30 mouse cellular contexts compared by ENCODE assay signal in genomic region chr5:69040045-69040444, GRCm38 (mm10).
DNase-seq lines count a peak whose midpoint lies in the region; ATAC-seq and TF ChIP-seq lines count a peak whose summit lies in the region.
"Had no signal": no experiment of that assay in that cellular context is flagged by ENCODE, and none has a peak within 500 bp of the region (broad histone marks: within the 10 kb centered on the region; RNA-seq: fewer than 3 reads in every experiment).

No protein-coding gene starts in this region.

- H3K9ac ChIP-seq in forebrain, embryonic 13.5 days: no peak overlapping the region
- H3K9ac ChIP-seq in forebrain, embryonic 16.5 days (replicated peaks; ENCODE audit: low read depth, low read length): no peak overlapping the region
- no peak overlapping the region for H3K9ac ChIP-seq in hindbrain, embryonic 14.5 days
- H3K9ac ChIP-seq in hindbrain, embryonic 11.5 days (ENCODE audit: low read depth, low read length): no peak overlapping the region
- H3K9ac ChIP-seq in midbrain, embryonic 14.5 days (replicated peaks; ENCODE audit: low read length): no peak overlapping the region
- no peak overlapping the region for H3K9ac ChIP-seq in midbrain, embryonic 16.5 days (ENCODE audit: low read depth, low read length)
- no peak overlapping the region for H3K9ac ChIP-seq in hindbrain, postnatal 0 days (replicated peaks; ENCODE audit: low read length)
- H3K9ac ChIP-seq in heart, adult 2 months (ENCODE audit: low read depth, low read length): no peak overlapping the region
- H3K9ac ChIP-seq: embryonic facial prominence, embryonic 13.5 days; heart, embryonic 12.5 days; heart, embryonic 15.5 days; hindbrain, embryonic 15.5 days had no signal

- 0 out of 2 replicates have a peak, but pooled peaks cover 7% of the 10 kb centered on the region for H3K4me1 ChIP-seq in forebrain, embryonic 13.5 days
- no peaks in the 10 kb centered on the region for H3K4me1 ChIP-seq in forebrain, embryonic 16.5 days (replicated peaks; ENCODE audit: control insufficient read depth, insufficient read depth, low read length)
- H3K4me1 ChIP-seq in hindbrain, embryonic 14.5 days (replicated peaks; ENCODE audit: control insufficient read depth, insufficient read depth, low read length): no peaks in the 10 kb centered on the region
- H3K4me1 ChIP-seq in hindbrain, embryonic 11.5 days (replicated peaks; ENCODE audit: control insufficient read depth, insufficient read depth, low read length): no peaks in the 10 kb centered on the region
- no peaks in the 10 kb centered on the region for H3K4me1 ChIP-seq in midbrain, embryonic 14.5 days (ENCODE audit: control insufficient read depth, insufficient read depth, low read length)
- no peaks in the 10 kb centered on the region for H3K4me1 ChIP-seq in midbrain, embryonic 16.5 days (ENCODE audit: control insufficient read depth, insufficient read depth, low read length)
- H3K4me1 ChIP-seq in hindbrain, postnatal 0 days (ENCODE audit: insufficient read depth, low read length): no peaks in the 10 kb centered on the region
- no peaks in the 10 kb centered on the region for H3K4me1 ChIP-seq in heart, adult 2 months (ENCODE audit: control insufficient read depth, insufficient read depth, low read length)
- H3K4me1 ChIP-seq: embryonic facial prominence, embryonic 10.5 days; embryonic facial prominence, embryonic 13.5 days; heart, embryonic 12.5 days; heart, embryonic 15.5 days; hindbrain, embryonic 15.5 days had no signal

- TF ChIP-seq CTCF in hindbrain, postnatal 0 days (IDR thresholded peaks at IDR 0.05; ENCODE audit: low read depth): no peak
- TF ChIP-seq CTCF in heart, adult 2 months (IDR thresholded peaks at IDR 0.05): no peak

- no peak overlapping the region for H3K27ac ChIP-seq in forebrain, embryonic 13.5 days
- H3K27ac ChIP-seq in forebrain, embryonic 16.5 days (ENCODE audit: low read length): no peak overlapping the region
- no peak overlapping the region for H3K27ac ChIP-seq in hindbrain, embryonic 14.5 days
- H3K27ac ChIP-seq in hindbrain, embryonic 11.5 days (ENCODE audit: low read depth, low read length): no peak overlapping the region
- no peak overlapping the region for H3K27ac ChIP-seq in midbrain, embryonic 14.5 days (replicated peaks; ENCODE audit: low read depth, low read length)
- H3K27ac ChIP-seq in midbrain, embryonic 16.5 days (ENCODE audit: low read length): no peak overlapping the region
- no peak overlapping the region for H3K27ac ChIP-seq in hindbrain, postnatal 0 days
- no peak overlapping the region for H3K27ac ChIP-seq in heart, adult 2 months
- H3K27ac ChIP-seq: embryonic facial prominence, embryonic 10.5 days; embryonic facial prominence, embryonic 13.5 days; gastrocnemius, adult 2 months; heart, embryonic 15.5 days; hindbrain, embryonic 15.5 days had no signal

- no peak overlapping the region for H3K4me3 ChIP-seq in forebrain, embryonic 13.5 days
- no peak overlapping the region for H3K4me3 ChIP-seq in forebrain, embryonic 16.5 days (replicated peaks; ENCODE audit: low read length)
- no peak overlapping the region for H3K4me3 ChIP-seq in hindbrain, embryonic 14.5 days (replicated peaks; ENCODE audit: low read length)
- H3K4me3 ChIP-seq in hindbrain, embryonic 11.5 days (ENCODE audit: low read depth, low read length): no peak overlapping the region
- H3K4me3 ChIP-seq in midbrain, embryonic 14.5 days (replicated peaks; ENCODE audit: low read depth, low read length): no peak overlapping the region
- H3K4me3 ChIP-seq in midbrain, embryonic 16.5 days (ENCODE audit: low read depth, low read length): no peak overlapping the region
- H3K4me3 ChIP-seq in hindbrain, postnatal 0 days (ENCODE audit: low read length): no peak overlapping the region
- no peak overlapping the region for H3K4me3 ChIP-seq in heart, adult 2 months
- H3K4me3 ChIP-seq: embryonic facial prominence, embryonic 10.5 days; embryonic facial prominence, embryonic 13.5 days; erythroblast, embryonic 14.5 days; gastrocnemius, adult 2 months; heart, embryonic 12.5 days; heart, embryonic 15.5 days; hindbrain, embryonic 15.5 days had no signal

- peak; percentile 30 for DNase-seq in hindbrain, embryonic 14.5 days (ENCODE audit: low spot score)
- DNase-seq in hindbrain, embryonic 11.5 days (ENCODE audit: low spot score): no peak
- peak; percentile 2 for DNase-seq in midbrain, embryonic 14.5 days
- DNase-seq in hindbrain, postnatal 0 days (ENCODE audit: low spot score): peak; percentile 5
- DNase-seq in heart, adult 2 months: no peak
- DNase-seq: adrenal gland, adult 2 months; adrenal gland, postnatal 14 days; cerebellum, adult 11-12 months; cerebellum, adult 8-10 months; cerebellum, postnatal 10 days; cerebellum, postnatal 36 days; embryo, embryonic 11 days; gastrocnemius, adult 2 months; gastrocnemius, postnatal 14 days; heart, adult 11 months; heart, postnatal 10 days; heart, postnatal 36 days; kidney, adult 18-20 months had no signal

- no peaks in the 10 kb centered on the region for H3K79me2 ChIP-seq in heart, adult 2 months (replicated peaks; ENCODE audit: control insufficient read depth, insufficient read depth, low read length)

- WGBS in forebrain, embryonic 13.5 days: 11% methylated on average over 4 of the region's 4 CpGs
- 7% methylated on average over 4 of the region's 4 CpGs for WGBS in forebrain, embryonic 16.5 days
- 51% methylated on average over 4 of the region's 4 CpGs for WGBS in hindbrain, embryonic 14.5 days
- 82% methylated on average over 4 of the region's 4 CpGs for WGBS in hindbrain, embryonic 11.5 days
- 57% methylated on average over 4 of the region's 4 CpGs for WGBS in midbrain, embryonic 14.5 days
- WGBS in midbrain, embryonic 16.5 days: 45% methylated on average over 4 of the region's 4 CpGs
- WGBS in hindbrain, postnatal 0 days: 59% methylated on average over 4 of the region's 4 CpGs
- 62% methylated on average over 4 of the region's 4 CpGs for WGBS in heart, adult 2 months

- TF ChIP-seq POLR2A in heart, adult 2 months (IDR thresholded peaks at IDR 0.05; ENCODE audit: insufficient read depth, low read depth, low read length): no peak

- no peaks in the 10 kb centered on the region for H3K27me3 ChIP-seq in forebrain, embryonic 13.5 days
- H3K27me3 ChIP-seq in forebrain, embryonic 16.5 days (replicated peaks; ENCODE audit: control insufficient read depth, insufficient read depth, low read length): no peaks in the 10 kb centered on the region
- no peaks in the 10 kb centered on the region for H3K27me3 ChIP-seq in hindbrain, embryonic 14.5 days (ENCODE audit: control insufficient read depth, insufficient read depth, low read length)
- H3K27me3 ChIP-seq in hindbrain, embryonic 11.5 days (ENCODE audit: control insufficient read depth, insufficient read depth, low read length): no peaks in the 10 kb centered on the region
- no peaks in the 10 kb centered on the region for H3K27me3 ChIP-seq in midbrain, embryonic 14.5 days (ENCODE audit: control insufficient read depth, insufficient read depth, low read length)
- H3K27me3 ChIP-seq in midbrain, embryonic 16.5 days (ENCODE audit: control insufficient read depth, insufficient read depth, low read depth, low read length): no peaks in the 10 kb centered on the region
- H3K27me3 ChIP-seq in hindbrain, postnatal 0 days (ENCODE audit: insufficient read depth, low read length): no peaks in the 10 kb centered on the region
- H3K27me3 ChIP-seq in heart, adult 2 months (ENCODE audit: control insufficient read depth, insufficient read depth, low read length): no peaks in the 10 kb centered on the region
- H3K27me3 ChIP-seq: embryonic facial prominence, embryonic 13.5 days; heart, embryonic 12.5 days; heart, embryonic 15.5 days; hindbrain, embryonic 15.5 days had no signal

- no peak overlapping the region for H3K4me2 ChIP-seq in forebrain, embryonic 13.5 days
- H3K4me2 ChIP-seq in forebrain, embryonic 16.5 days (ENCODE audit: low read length): no peak overlapping the region
- no peak overlapping the region for H3K4me2 ChIP-seq in hindbrain, embryonic 14.5 days (replicated peaks)
- no peak overlapping the region for H3K4me2 ChIP-seq in hindbrain, embryonic 11.5 days (replicated peaks; ENCODE audit: low read depth, low read length)
- no peak overlapping the region for H3K4me2 ChIP-seq in midbrain, embryonic 14.5 days (ENCODE audit: low read length)
- no peak overlapping the region for H3K4me2 ChIP-seq in midbrain, embryonic 16.5 days (ENCODE audit: low read length)
- H3K4me2 ChIP-seq in hindbrain, postnatal 0 days (ENCODE audit: low read depth, low read length): no peak overlapping the region
- H3K4me2 ChIP-seq: embryonic facial prominence, embryonic 13.5 days; heart, embryonic 12.5 days; heart, embryonic 15.5 days; hindbrain, embryonic 15.5 days had no signal

- ATAC-seq in forebrain, embryonic 13.5 days: peak; percentile 48; the same call in 1 of the 2 replicates
- no peak for ATAC-seq in forebrain, embryonic 16.5 days
- ATAC-seq in hindbrain, embryonic 14.5 days (ENCODE audit: low FRiP score): no peak
- ATAC-seq in hindbrain, embryonic 11.5 days (ENCODE audit: low FRiP score): no peak
- no peak for ATAC-seq in midbrain, embryonic 14.5 days (ENCODE audit: low FRiP score, low TSS enrichment)
- ATAC-seq in midbrain, embryonic 16.5 days: no peak
- ATAC-seq in hindbrain, postnatal 0 days: no peak
- ATAC-seq: CD4-positive, CD25-positive, alpha-beta regulatory T cell, adult 4 months; inflammation-experienced regulatory T-cells, adult 6 months; intestine, embryonic 16.5 days had no signal

- TF ChIP-seq EP300 in heart, adult 2 months (IDR thresholded peaks at IDR 0.05; ENCODE audit: insufficient read depth, low read depth, low read length): no peak

- H3K9me3 ChIP-seq in forebrain, embryonic 13.5 days (replicated peaks): no peaks in the 10 kb centered on the region
- H3K9me3 ChIP-seq in forebrain, embryonic 16.5 days (ENCODE audit: control insufficient read depth, low read length): no peaks in the 10 kb centered on the region
- peaks cover 3% of the 10 kb centered on the region; the same call in 1 of the 2 replicates for H3K9me3 ChIP-seq in hindbrain, embryonic 14.5 days (ENCODE audit: control insufficient read depth, low read length)
- H3K9me3 ChIP-seq in hindbrain, embryonic 11.5 days (ENCODE audit: control insufficient read depth, low read length): no peaks in the 10 kb centered on the region
- H3K9me3 ChIP-seq in midbrain, embryonic 14.5 days (ENCODE audit: control insufficient read depth, low read length): no peaks in the 10 kb centered on the region
- H3K9me3 ChIP-seq in midbrain, embryonic 16.5 days (replicated peaks; ENCODE audit: control insufficient read depth, low read length, poor library complexity, severe bottlenecking): no peaks in the 10 kb centered on the region
- no peaks in the 10 kb centered on the region for H3K9me3 ChIP-seq in hindbrain, postnatal 0 days (ENCODE audit: low read length)
- H3K9me3 ChIP-seq: embryonic facial prominence, embryonic 10.5 days; embryonic facial prominence, embryonic 13.5 days; heart, embryonic 12.5 days; heart, embryonic 15.5 days; hindbrain, embryonic 15.5 days had no signal

- H3K36me3 ChIP-seq in forebrain, embryonic 13.5 days (ENCODE audit: poor library complexity, severe bottlenecking): no peaks in the 10 kb centered on the region
- H3K36me3 ChIP-seq in forebrain, embryonic 16.5 days (ENCODE audit: control insufficient read depth, insufficient read depth): no peaks in the 10 kb centered on the region
- no peaks in the 10 kb centered on the region for H3K36me3 ChIP-seq in hindbrain, embryonic 14.5 days (replicated peaks; ENCODE audit: control insufficient read depth, insufficient read depth)
- no peaks in the 10 kb centered on the region for H3K36me3 ChIP-seq in hindbrain, embryonic 11.5 days (ENCODE audit: control insufficient read depth, insufficient read depth, low read length)
- no peaks in the 10 kb centered on the region for H3K36me3 ChIP-seq in midbrain, embryonic 14.5 days (ENCODE audit: control insufficient read depth, insufficient read depth, low read length)
- H3K36me3 ChIP-seq in midbrain, embryonic 16.5 days (ENCODE audit: control insufficient read depth, insufficient read depth, low read length): no peaks in the 10 kb centered on the region
- H3K36me3 ChIP-seq in hindbrain, postnatal 0 days (ENCODE audit: insufficient read depth, low read length): no peaks in the 10 kb centered on the region
- H3K36me3 ChIP-seq in heart, adult 2 months (ENCODE audit: control insufficient read depth, insufficient read depth, low read length): no peaks in the 10 kb centered on the region
- H3K36me3 ChIP-seq: embryonic facial prominence, embryonic 10.5 days; embryonic facial prominence, embryonic 13.5 days; heart, embryonic 12.5 days; heart, embryonic 15.5 days; hindbrain, embryonic 15.5 days had no signal

- intact Hi-C loops in heart, adult 2 months (cut with DNase I): no loop called here

Comparison
In these comparisons a context has a peak if more than half of its experiments do, and no peak if none do; other contexts are left out.
1. DNase-seq: peak in hindbrain, embryonic 14.5 days (single experiment), midbrain, embryonic 14.5 days (single experiment) and hindbrain, postnatal 0 days (single experiment); none in hindbrain, embryonic 11.5 days (single experiment) and heart, adult 2 months (0 of 2).